Mouse (Mus musculus) lung, postnatal 0 days (tissue): Measurements from ENCODE around the gene Nxph2.

Experiments
- CTCF ChIP-seq: IDR thresholded peaks from 2 replicates; pipeline ENCODE4 v1.5.1; 2016; ENCODE audit warnings: antibody characterized with exemption, mild to moderate bottlenecking
- EP300 ChIP-seq: IDR thresholded peaks from 2 replicates; pipeline ENCODE4 v1.6.1; 2016; ENCODE audit warnings: antibody characterized with exemption, mild to moderate bottlenecking, control low read depth

DNA sequence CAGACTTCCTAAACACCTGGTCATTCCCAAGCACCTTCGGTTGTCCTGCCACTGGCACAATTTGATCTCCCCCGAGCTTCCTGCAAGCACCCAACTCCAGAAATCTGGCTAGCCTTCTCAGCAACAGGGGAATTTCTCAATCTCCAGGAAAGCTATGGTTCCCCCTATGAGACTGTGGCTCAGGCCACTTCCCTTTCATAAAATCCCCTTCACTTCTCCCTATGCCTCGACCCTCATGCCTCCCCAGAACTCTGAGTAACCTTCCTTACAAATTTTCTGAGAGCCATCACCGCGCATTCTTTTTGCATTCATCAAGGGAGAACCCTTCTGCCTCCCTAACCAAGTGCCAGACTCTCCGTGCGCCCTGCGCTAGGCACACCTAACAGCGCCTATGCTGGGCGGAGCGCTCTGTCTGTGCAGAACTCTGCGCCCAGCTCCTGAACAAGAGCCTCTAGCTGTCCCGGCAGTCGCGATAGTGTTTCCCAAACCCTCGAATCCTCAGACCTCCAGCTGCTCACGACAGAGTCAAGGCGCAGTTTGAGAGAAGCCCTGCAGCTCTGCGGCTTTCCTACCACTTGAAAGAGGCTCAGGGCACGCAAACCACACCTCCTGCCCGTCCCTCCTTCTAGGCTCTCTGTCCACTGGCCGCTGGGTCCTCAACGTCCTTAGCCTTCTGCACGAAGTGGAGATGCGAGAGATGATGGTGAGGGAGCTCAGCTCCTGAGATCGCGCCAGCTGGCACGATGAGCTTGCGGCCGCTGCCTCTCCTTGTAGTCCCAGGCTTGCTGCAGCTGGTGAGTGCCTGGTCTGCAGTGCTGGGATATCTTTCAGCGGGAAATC lies at the start of gene Nxph2:
- TF ChIP-seq EP300 (no peak), CTCF (no peak)
